ENCODE assay signal across 25 mouse cellular contexts in the genomic region with DNA sequence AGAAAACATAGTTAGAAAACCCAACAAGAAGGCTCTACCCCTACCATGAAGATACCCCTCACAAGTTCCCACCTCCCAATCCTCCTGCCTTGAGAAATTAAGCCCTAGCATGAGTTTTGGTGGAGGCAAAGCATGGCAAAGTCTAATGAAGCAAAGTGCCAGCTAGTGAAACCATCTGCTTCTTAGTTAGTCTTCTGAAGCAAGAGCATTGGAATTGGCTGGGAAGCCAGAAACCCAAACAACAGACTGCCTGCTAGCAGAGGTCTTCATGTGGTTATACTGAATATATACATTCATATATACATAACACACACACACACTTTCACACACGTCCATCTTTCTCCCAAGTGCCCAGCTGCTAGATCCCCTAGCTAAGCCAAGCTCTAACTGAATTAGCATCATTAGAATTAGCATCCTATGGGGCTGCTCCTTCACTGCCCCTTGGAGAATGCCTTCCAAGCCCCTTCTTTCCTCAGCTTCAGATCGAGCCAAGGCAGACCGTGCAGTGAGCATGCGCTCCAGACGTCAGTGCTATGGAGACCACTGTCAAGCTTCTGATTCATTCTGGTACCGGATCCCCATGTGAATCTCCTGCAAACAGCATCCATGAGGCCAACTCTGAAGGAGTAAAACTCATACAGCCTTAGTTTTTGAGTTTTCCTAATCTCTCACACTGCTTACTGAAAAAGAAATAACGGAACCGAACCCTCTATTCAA.
A peak's percentile ranks its signal among the peaks of the same experiment; 100 is the strongest.
DNase-seq lines count a peak whose midpoint lies in the region; ATAC-seq and TF ChIP-seq lines count a peak whose summit lies in the region.
"Had no signal": no experiment of that assay in that cellular context is flagged by ENCODE, and none has a peak within 500 bp of the region (broad histone marks: within the 10 kb centered on the region; RNA-seq: fewer than 3 reads in every experiment).

No protein-coding gene starts in this region.

- H3K4me1 ChIP-seq in forebrain, embryonic 14.5 days (ENCODE audit: control insufficient read depth, insufficient read depth, low read length) = no peaks in the 10 kb centered on the region
- H3K4me1 ChIP-seq in forebrain, embryonic 12.5 days = no peaks in the 10 kb centered on the region
- H3K4me1 ChIP-seq in heart, embryonic 10.5 days = no peaks in the 10 kb centered on the region
- no peaks in the 10 kb centered on the region; the same call in 1 of the 2 replicates for H3K4me1 ChIP-seq in stomach, postnatal 0 days (replicated peaks; ENCODE audit: control insufficient read depth, insufficient read depth)
- H3K4me1 ChIP-seq: embryonic facial prominence, embryonic 10.5 days; embryonic facial prominence, embryonic 12.5 days had no signal

- no peaks in the 10 kb centered on the region for H3K36me3 ChIP-seq in forebrain, embryonic 14.5 days (ENCODE audit: control insufficient read depth, insufficient read depth, low read length)
- H3K36me3 ChIP-seq in forebrain, embryonic 12.5 days (replicated peaks) = no peaks in the 10 kb centered on the region
- H3K36me3 ChIP-seq in heart, embryonic 10.5 days = no peaks in the 10 kb centered on the region
- H3K36me3 ChIP-seq in stomach, postnatal 0 days (ENCODE audit: control insufficient read depth, insufficient read depth, low read length) = no peaks in the 10 kb centered on the region
- H3K36me3 ChIP-seq: embryonic facial prominence, embryonic 10.5 days; embryonic facial prominence, embryonic 12.5 days; G1E had no signal

- TF ChIP-seq CTCF in stomach, postnatal 0 days (IDR thresholded peaks at IDR 0.05; ENCODE audit: low read depth) = no peak

- WGBS in forebrain, embryonic 14.5 days = 84% methylated on average over 8 of the region's 8 CpGs
- 89% methylated on average over 8 of the region's 8 CpGs for WGBS in forebrain, embryonic 12.5 days
- 90% methylated on average over 8 of the region's 8 CpGs for WGBS in heart, embryonic 10.5 days
- WGBS in stomach, postnatal 0 days = 82% methylated on average over 8 of the region's 8 CpGs

- no peaks in the 10 kb centered on the region for H3K9me3 ChIP-seq in forebrain, embryonic 14.5 days (replicated peaks; ENCODE audit: control insufficient read depth, low read length)
- no peaks in the 10 kb centered on the region for H3K9me3 ChIP-seq in forebrain, embryonic 12.5 days
- H3K9me3 ChIP-seq in heart, embryonic 10.5 days = no peaks in the 10 kb centered on the region
- H3K9me3 ChIP-seq in stomach, postnatal 0 days (ENCODE audit: control insufficient read depth, low read length) = no peaks in the 10 kb centered on the region
- H3K9me3 ChIP-seq: embryonic facial prominence, embryonic 10.5 days; embryonic facial prominence, embryonic 12.5 days; G1E had no signal

- ATAC-seq in forebrain, embryonic 14.5 days = no peak
- no peak for ATAC-seq in forebrain, embryonic 12.5 days (ENCODE audit: low FRiP score)
- ATAC-seq in stomach, postnatal 0 days (ENCODE audit: low FRiP score, low TSS enrichment) = no peak
- ATAC-seq: activated CD4-positive, CD25-positive, alpha-beta regulatory T cell, adult 4 months; CD4-positive, CD25-positive, alpha-beta regulatory T cell, adult 4 months; forebrain, embryonic 16.5 days; Patski had no signal

- DNase-seq in forebrain, embryonic 14.5 days (ENCODE audit: low spot score) = peak; percentile 22
- DNase-seq in heart, adult 11 months = peak; percentile 73
- no peak for DNase-seq in heart, embryonic 10.5 days (ENCODE audit: low spot score)
- DNase-seq in right cerebral cortex, postnatal 4 days = peak; percentile 4
- no peak for DNase-seq in right cerebral cortex, postnatal 25 days
- peak; percentile 7 for DNase-seq in stomach, postnatal 0 days (ENCODE audit: low spot score)
- DNase-seq in c-Kit-positive CD71-positive TER-119-positive erythroid progenitor cells, embryonic 14.5 days (ENCODE audit: low spot score) = no peak
- DNase-seq: adrenal gland, adult 2 months; adrenal gland, postnatal 10 days; adrenal gland, postnatal 25 days; B cell, adult 2 months; cerebellum, adult 11-12 months; cerebellum, adult 2 months; cerebellum, adult 9-10 months; cerebellum, postnatal 10 days; cerebellum, postnatal 25 days had no signal

- no peak overlapping the region for H3K27ac ChIP-seq in forebrain, embryonic 14.5 days (ENCODE audit: low read depth, low read length)
- no peak overlapping the region for H3K27ac ChIP-seq in forebrain, embryonic 12.5 days
- H3K27ac ChIP-seq in heart, embryonic 10.5 days = no peak overlapping the region
- no peak overlapping the region for H3K27ac ChIP-seq in stomach, postnatal 0 days (replicated peaks)
- H3K27ac ChIP-seq: embryonic facial prominence, embryonic 10.5 days; embryonic facial prominence, embryonic 12.5 days had no signal

- no peak overlapping the region for H3K4me3 ChIP-seq in forebrain, embryonic 14.5 days (ENCODE audit: low read depth, low read length)
- H3K4me3 ChIP-seq in forebrain, embryonic 12.5 days (replicated peaks) = no peak overlapping the region
- no peak overlapping the region for H3K4me3 ChIP-seq in heart, embryonic 10.5 days
- no peak overlapping the region for H3K4me3 ChIP-seq in stomach, postnatal 0 days (ENCODE audit: low read depth, low read length)
- H3K4me3 ChIP-seq: embryonic facial prominence, embryonic 10.5 days; embryonic facial prominence, embryonic 12.5 days had no signal

- H3K4me2 ChIP-seq in forebrain, embryonic 14.5 days (ENCODE audit: low read length) = no peak overlapping the region
- no peak overlapping the region for H3K4me2 ChIP-seq in forebrain, embryonic 12.5 days
- no peak overlapping the region for H3K4me2 ChIP-seq in stomach, postnatal 0 days (replicated peaks; ENCODE audit: low read depth)
- H3K4me2 ChIP-seq: embryonic facial prominence, embryonic 12.5 days had no signal

- H3K27me3 ChIP-seq in forebrain, embryonic 14.5 days (replicated peaks; ENCODE audit: control insufficient read depth, insufficient read depth, low read length) = no peaks in the 10 kb centered on the region
- H3K27me3 ChIP-seq in forebrain, embryonic 12.5 days = no peaks in the 10 kb centered on the region
- no peaks in the 10 kb centered on the region for H3K27me3 ChIP-seq in heart, embryonic 10.5 days (ENCODE audit: insufficient read depth, poor library complexity, severe bottlenecking)
- no peaks in the 10 kb centered on the region for H3K27me3 ChIP-seq in stomach, postnatal 0 days (ENCODE audit: control insufficient read depth, insufficient read depth, low read length)
- H3K27me3 ChIP-seq: CH12.LX; embryonic facial prominence, embryonic 12.5 days; Patski had no signal

- no peak overlapping the region for H3K9ac ChIP-seq in forebrain, embryonic 14.5 days (ENCODE audit: low read length)
- H3K9ac ChIP-seq in forebrain, embryonic 12.5 days = no peak overlapping the region
- H3K9ac ChIP-seq in stomach, postnatal 0 days (ENCODE audit: low read length) = no peak overlapping the region
- H3K9ac ChIP-seq: embryonic facial prominence, embryonic 12.5 days had no signal

- no peak for TF ChIP-seq EP300 in stomach, postnatal 0 days (optimal IDR thresholded peaks at IDR 0.05)

Comparison
In these comparisons a context has a peak if more than half of its experiments do, and no peak if none do; other contexts are left out.
1. DNase-seq: peak in forebrain, embryonic 14.5 days (single experiment), heart, adult 11 months (single experiment), right cerebral cortex, postnatal 4 days (single experiment) and stomach, postnatal 0 days (single experiment); none in heart, embryonic 10.5 days (single experiment), right cerebral cortex, postnatal 25 days (single experiment) and c-Kit-positive CD71-positive TER-119-positive erythroid progenitor cells, embryonic 14.5 days (single experiment).